Mouse (Mus musculus) midbrain, embryonic 10.5 days (tissue): ENCODE measurements around the gene Pla1a. TPM values are rescaled to one million over a fixed set of nuclear protein-coding genes. Genes with fewer than 3 reads are reported as not detected.

ENCODE experiments used
- DNase-seq: peaks from one replicate; pipeline ENCODE4 v3.0.0-alpha.2; 2017; ENCODE audit warnings: low spot score
- H3K27ac ChIP-seq: fragments of 300-500 bp; sonication (generic); replicated peaks from 2 replicates; pipeline ENCODE4 v1.5.1; 2016; ENCODE audit warnings: mild to moderate bottlenecking
- H3K27me3 ChIP-seq: fragments of 300-500 bp; sonication (generic); 2 replicates; pipeline ENCODE4 v1.6.1; 2016; ENCODE audit warnings: low read depth, mild to moderate bottlenecking; ENCODE audit not compliant: poor library complexity, severe bottlenecking
- H3K36me3 ChIP-seq: fragments of 300-500 bp; sonication (generic); 2 replicates; pipeline ENCODE4 v1.6.1; 2016; ENCODE audit warnings: mild to moderate bottlenecking, moderate library complexity
- H3K4me1 ChIP-seq: fragments of 300-500 bp; sonication (generic); 2 replicates; pipeline ENCODE4 v1.6.1; 2016
- H3K4me3 ChIP-seq: fragments of 300-500 bp; sonication (generic); 2 replicates; pipeline ENCODE4 v1.5.1; 2016; ENCODE audit warnings: mild to moderate bottlenecking, moderate library complexity
- H3K9me3 ChIP-seq: fragments of 300-500 bp; sonication (generic); replicated peaks from 2 replicates; pipeline ENCODE4 v1.6.1; 2016; ENCODE audit warnings: mild to moderate bottlenecking
- WGBS: fragments of 180-500 bp; shearing (Covaris S2); methylation state at CpG from one replicate; pipeline ENCODE4 v1.1.7; 2016; 5-methylcytosine and 5-hydroxymethylcytosine counted together
- polyA plus RNA-seq: library from polyadenylated mRNA; unstranded; fragments of >200 nt; fragmentation: Nextera tagmentation; extraction: Ambion mirVana; gene quantifications from 2 replicates; pipeline ENCODE4 v1.2.1, GENCODE M21; 2016

Pla1a gene
- polyA plus RNA-seq, 1 experiment from 2014 or later, result 0.07 TPM

DNA sequence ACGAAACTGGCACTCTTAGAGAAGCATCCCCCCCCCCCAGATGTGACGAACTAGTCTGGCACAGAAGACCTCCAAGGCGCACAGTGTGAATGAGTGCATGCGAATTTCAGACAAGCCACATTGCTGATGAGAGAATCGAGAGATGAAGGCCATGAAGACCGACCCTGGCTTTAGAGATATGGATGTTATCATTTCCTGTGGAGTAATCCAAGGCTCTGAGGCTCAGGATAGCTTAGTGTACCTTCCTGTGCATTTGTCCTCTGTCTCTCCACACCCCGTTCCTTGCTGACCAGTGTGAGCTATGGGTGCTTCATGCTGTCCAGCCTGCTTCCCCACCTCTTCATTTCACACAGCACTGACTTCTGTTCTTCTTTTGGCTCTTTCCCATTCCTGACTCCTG lies 57.8 kb downstream of the Pla1a start:
- H3K27me3 ChIP-seq, result no peaks in the 10 kb centered on the region
- DNase-seq, result no peak
- H3K4me3 ChIP-seq, result no peak overlapping the region
- no peak overlapping the region for H3K27ac ChIP-seq
- H3K4me1 ChIP-seq, result peaks cover 15% of the 10 kb centered on the region
- 84% methylated on average over 7 of the region's 7 CpGs for WGBS
- H3K36me3 ChIP-seq, result no peaks in the 10 kb centered on the region
- H3K9me3 ChIP-seq, result no peaks in the 10 kb centered on the region

GRCm38 (mm10) chr16:38374379-38375140 lies 58.4 kb downstream of the Pla1a start:
- no peaks in the 10 kb centered on the region for H3K9me3 ChIP-seq
- no peaks in the 10 kb centered on the region for H3K36me3 ChIP-seq
- DNase-seq, result no peak
- peaks cover 15% of the 10 kb centered on the region for H3K4me1 ChIP-seq
- H3K4me3 ChIP-seq, result no peak overlapping the region
- no peaks in the 10 kb centered on the region for H3K27me3 ChIP-seq
- WGBS, result 86% methylated on average over 10 of the region's 10 CpGs
- H3K27ac ChIP-seq, result no peak overlapping the region

- DNase-seq, result no peak
- no peaks in the 10 kb centered on the region for H3K27me3 ChIP-seq
- no peaks in the 10 kb centered on the region for H3K9me3 ChIP-seq
- peaks cover 15% of the 10 kb centered on the region for H3K4me1 ChIP-seq
- no peak overlapping the region for H3K4me3 ChIP-seq
- H3K27ac ChIP-seq, result no peak overlapping the region
- H3K36me3 ChIP-seq, result no peaks in the 10 kb centered on the region
- 85% methylated on average over 16 of the region's 16 CpGs for WGBS
Measured at GRCm38 (mm10) chr16:38373941-38374340, 59.0 kb downstream of the Pla1a start.

- Histone ChIP-seq H3K4me1 (peaks cover 16% of the 10 kb centered on the region), H3K36me3 (no peaks in the 10 kb centered on the region), H3K4me3 (no peak overlapping the region), H3K27me3 (no peaks in the 10 kb centered on the region), H3K9me3 (no peaks in the 10 kb centered on the region), H3K27ac (no peak overlapping the region)
- no peak for DNase-seq
- WGBS, result 86% methylated on average over 10 of the region's 10 CpGs
Measured at GRCm38 (mm10) chr16:38373439-38373838, 59.5 kb downstream of the Pla1a start.

- 88% methylated on average over 4 of the region's 4 CpGs for WGBS
- H3K4me1 ChIP-seq, result peaks cover 18% of the 10 kb centered on the region
- no peak for DNase-seq
- H3K36me3 ChIP-seq, result no peaks in the 10 kb centered on the region
- no peak overlapping the region for H3K4me3 ChIP-seq
- no peaks in the 10 kb centered on the region for H3K27me3 ChIP-seq
- no peak overlapping the region for H3K27ac ChIP-seq
- no peaks in the 10 kb centered on the region for H3K9me3 ChIP-seq
Measured at GRCm38 (mm10) chr16:38372876-38373275, 60.1 kb downstream of the Pla1a start.

- H3K4me3 ChIP-seq, result no peak overlapping the region
- H3K36me3 ChIP-seq, result no peaks in the 10 kb centered on the region
- 90% methylated on average over 15 of the region's 15 CpGs for WGBS
- no peaks in the 10 kb centered on the region for H3K9me3 ChIP-seq
- DNase-seq, result no peak
- H3K4me1 ChIP-seq, result peaks cover 14% of the 10 kb centered on the region
- no peak overlapping the region for H3K27ac ChIP-seq
- H3K27me3 ChIP-seq, result no peaks in the 10 kb centered on the region
Measured at GRCm38 (mm10) chr16:38371705-38372296, 61.1 kb downstream of the Pla1a start.

GRCm38 (mm10) chr16:38370633-38371374 lies 62.1 kb downstream of the Pla1a start:
- no peaks in the 10 kb centered on the region for H3K27me3 ChIP-seq
- no peaks in the 10 kb centered on the region for H3K9me3 ChIP-seq
- 0 out of 2 replicates have a peak, but pooled peaks cover 5% of the 10 kb centered on the region for H3K4me1 ChIP-seq
- H3K27ac ChIP-seq, result peak overlapping the region; percentile 46; the same call in 1 of the 2 replicates
- no peaks in the 10 kb centered on the region for H3K36me3 ChIP-seq
- no peak for DNase-seq
- H3K4me3 ChIP-seq, result no peak overlapping the region
- WGBS, result 91% methylated on average over 8 of the region's 8 CpGs

DNA sequence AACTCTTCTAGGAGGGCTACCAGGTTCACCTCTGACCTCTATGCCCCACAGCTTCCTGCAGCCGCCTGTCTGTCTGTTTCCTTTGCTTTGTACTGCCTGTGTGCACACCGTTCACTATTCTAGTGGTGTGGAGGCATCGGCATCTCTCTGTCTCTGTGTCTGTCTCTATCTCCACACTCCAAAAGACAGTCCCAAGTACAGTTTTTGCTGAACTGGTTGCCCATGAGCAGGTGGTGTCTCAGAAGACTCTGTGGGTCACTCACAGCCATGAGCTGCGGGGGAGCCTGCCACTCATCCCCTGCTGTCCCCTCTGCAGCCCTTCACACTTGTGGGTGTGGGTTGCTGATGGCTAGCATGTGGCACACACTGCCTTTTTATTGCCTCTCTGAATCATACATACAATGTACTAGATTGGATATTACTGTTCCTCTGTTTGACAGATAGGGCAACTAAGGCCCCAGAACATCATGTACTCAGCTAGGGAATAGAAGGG lies 62.9 kb downstream of the Pla1a start:
- 0 out of 2 replicates have a peak, but pooled peaks cover 3% of the 10 kb centered on the region for H3K4me1 ChIP-seq

DNA sequence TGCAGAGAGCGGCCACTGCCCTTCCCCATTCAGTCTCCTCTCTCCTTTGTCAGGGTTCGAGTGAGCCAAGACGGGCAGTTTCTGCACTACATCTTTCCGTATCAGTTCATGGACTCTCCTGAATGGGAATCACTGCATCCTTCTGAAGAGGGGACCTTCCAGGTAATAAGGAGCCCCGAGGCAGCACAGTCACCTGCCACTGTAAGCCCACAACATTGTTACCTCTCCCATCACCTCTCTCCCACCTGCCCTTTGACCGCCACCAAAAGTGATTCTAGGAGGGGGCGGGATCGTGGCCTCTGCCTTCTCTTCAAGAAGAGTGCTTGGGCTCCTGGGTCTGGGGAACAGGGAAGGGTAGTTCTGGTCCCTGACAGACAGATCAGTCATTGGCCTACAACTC lies 63.5 kb downstream of the Pla1a start:
- Histone ChIP-seq H3K4me3 (no peak overlapping the region), H3K4me1 (0 out of 2 replicates have a peak, but pooled peaks cover 3% of the 10 kb centered on the region), H3K36me3 (no peaks in the 10 kb centered on the region), H3K9me3 (no peaks in the 10 kb centered on the region), H3K27me3 (no peaks in the 10 kb centered on the region), H3K27ac (no peak overlapping the region)
- 89% methylated on average over 8 of the region's 8 CpGs for WGBS
- no peak for DNase-seq

More for the DNA sequence above, 62.9 kb downstream of the Pla1a start:
- H3K36me3 ChIP-seq, result no peaks in the 10 kb centered on the region
- DNase-seq, result no peak
- no peaks in the 10 kb centered on the region for H3K9me3 ChIP-seq
- 76% methylated on average over 4 of the region's 4 CpGs for WGBS
- H3K4me3 ChIP-seq, result no peak overlapping the region
- 0 out of 2 replicates have a peak overlapping the region, but pooled peaks have one; percentile 9 for H3K27ac ChIP-seq
- no peaks in the 10 kb centered on the region for H3K27me3 ChIP-seq

DNA sequence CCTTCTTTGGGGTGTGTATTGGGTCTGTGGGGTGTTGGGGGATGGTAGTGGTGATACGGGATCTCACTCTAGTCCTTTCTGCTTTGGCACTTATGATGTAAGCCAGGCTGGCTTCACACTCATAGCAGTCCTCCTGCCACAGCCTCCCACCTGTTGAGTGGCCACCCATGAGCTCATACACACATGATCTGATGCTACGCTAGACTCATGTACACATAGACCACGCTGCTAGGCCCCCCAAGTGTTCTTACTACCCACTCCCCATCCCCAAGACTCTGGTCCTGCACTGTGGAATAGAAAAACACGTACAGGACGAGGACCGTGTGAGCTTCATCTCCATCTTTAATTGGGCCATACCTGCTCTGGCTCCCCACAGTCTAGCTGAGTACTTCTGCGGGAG lies 63.9 kb downstream of the Pla1a start:
- Histone ChIP-seq H3K27ac (no peak overlapping the region), H3K36me3 (no peaks in the 10 kb centered on the region), H3K27me3 (no peaks in the 10 kb centered on the region), H3K4me3 (no peak overlapping the region), H3K9me3 (no peaks in the 10 kb centered on the region), H3K4me1 (0 out of 2 replicates have a peak, but pooled peaks cover 3% of the 10 kb centered on the region)
- 87% methylated on average over 7 of the region's 7 CpGs for WGBS
- DNase-seq, result no peak

GRCm38 (mm10) chr16:38368336-38368735 lies 64.6 kb downstream of the Pla1a start:
- H3K36me3 ChIP-seq, result no peaks in the 10 kb centered on the region
- no peak for DNase-seq
- WGBS, result 83% methylated on average over 10 of the region's 10 CpGs

GRCm38 (mm10) chr16:38366231-38366630 lies 66.7 kb downstream of the Pla1a start:
- WGBS, result 87% methylated on average over 4 of the region's 4 CpGs
- Histone ChIP-seq H3K9me3 (no peaks in the 10 kb centered on the region), H3K4me3 (no peak overlapping the region), H3K27me3 (no peaks in the 10 kb centered on the region), H3K27ac (no peak overlapping the region), H3K4me1 (peaks cover 18% of the 10 kb centered on the region), H3K36me3 (no peaks in the 10 kb centered on the region)
- DNase-seq, result no peak

More at GRCm38 (mm10) chr16:38368336-38368735, 64.6 kb downstream of the Pla1a start:
- no peak overlapping the region for H3K27ac ChIP-seq
- H3K27me3 ChIP-seq, result no peaks in the 10 kb centered on the region
- H3K9me3 ChIP-seq, result no peaks in the 10 kb centered on the region
- H3K4me3 ChIP-seq, result no peak overlapping the region
- H3K4me1 ChIP-seq, result 0 out of 2 replicates have a peak, but pooled peaks cover 3% of the 10 kb centered on the region
